Mouse (Mus musculus) midbrain, postnatal 0 days (tissue): ENCODE results near the gene Espn. TPM values are rescaled to one million over a fixed set of nuclear protein-coding genes. Genes with fewer than 3 reads are reported as not detected.
A peak's percentile ranks its signal among the peaks of the same experiment; 100 is the strongest.

Source experiments
- ATAC-seq: fragments of 200-750 bp; cut with Nextera tagmentation; 2 replicates; pipeline ENCODE4 v1.8.0; 2017; ENCODE audit warnings: moderate number of reproducible peaks, mild to moderate bottlenecking, moderate TSS enrichment, moderate library complexity; ENCODE audit not compliant: low FRiP score
- DNase-seq: peaks from one replicate; pipeline ENCODE4 v3.0.0-alpha.2; 2015; ENCODE audit warnings: low spot score
- H3K27ac ChIP-seq: fragments of 300-500 bp; sonication (generic); 2 replicates; pipeline ENCODE4 v1.5.1; 2014; ENCODE audit warnings: low read depth, mild to moderate bottlenecking, low read length, mixed read lengths
- H3K27me3 ChIP-seq: fragments of 300-500 bp; sonication (generic); 2 replicates; pipeline ENCODE4 v1.6.1; 2014; ENCODE audit warnings: low read length, control low read depth, mixed read lengths; ENCODE audit not compliant: insufficient read depth
- H3K36me3 ChIP-seq: fragments of 300-500 bp; sonication (generic); 2 replicates; pipeline ENCODE4 v1.6.1; 2014; ENCODE audit warnings: low read length, control low read depth, mixed read lengths; ENCODE audit not compliant: insufficient read depth
- H3K4me1 ChIP-seq: fragments of 300-500 bp; sonication (generic); 2 replicates; pipeline ENCODE4 v1.6.1; 2014; ENCODE audit warnings: mild to moderate bottlenecking, control low read depth, antibody characterized with exemption, low read length, mixed read lengths; ENCODE audit not compliant: insufficient read depth
- H3K4me2 ChIP-seq: fragments of 300-500 bp; sonication (generic); 2 replicates; pipeline ENCODE4 v1.6.1; 2014; ENCODE audit warnings: low read depth, mild to moderate bottlenecking, low read length, mixed read lengths; ENCODE audit not compliant: poor library complexity, severe bottlenecking
- H3K4me3 ChIP-seq: fragments of 300-500 bp; sonication (generic); 2 replicates; pipeline ENCODE4 v1.5.1; 2014; ENCODE audit warnings: low read depth, mild to moderate bottlenecking, low read length, moderate library complexity
- H3K9ac ChIP-seq: fragments of 300-500 bp; sonication (generic); replicated peaks from 2 replicates; pipeline ENCODE4 v1.6.1; 2014; ENCODE audit warnings: mild to moderate bottlenecking, low read length, moderate library complexity, mixed read lengths; ENCODE audit not compliant: poor library complexity, severe bottlenecking
- H3K9me3 ChIP-seq: fragments of 300-500 bp; sonication (generic); 2 replicates; pipeline ENCODE4 v1.6.1; 2016; ENCODE audit warnings: low read length, control low read depth
- CTCF ChIP-seq: IDR thresholded peaks from 2 replicates; pipeline ENCODE4 v1.5.1; 2016; ENCODE audit warnings: antibody characterized with exemption, mild to moderate bottlenecking
- WGBS: fragments of 180-500 bp; shearing (Covaris S2); extraction: QIAGEN DNeasy Blood & Tissue Kit; methylation state at CpG from one replicate; pipeline ENCODE4 v1.1.7; 2014; 5-methylcytosine and 5-hydroxymethylcytosine counted together
- polyA plus RNA-seq: library from polyadenylated mRNA; unstranded; fragments of >200 nt; fragmentation: Nextera tagmentation; extraction: Ambion mirVana; gene quantifications from 2 replicates; pipeline ENCODE4 v1.2.1, GENCODE M21; 2015
- total RNA-seq: library from RNA; depleted of rRNA; stranded (reverse); fragments of >200 nt; gene quantifications from 2 replicates; pipeline ENCODE4 v1.2.3, GENCODE M21; 2014; rRNA removed

Gene Espn
- total and polyA plus RNA-seq, 2 experiments from 2014 or later = 0.22 to 0.53 TPM

DNA sequence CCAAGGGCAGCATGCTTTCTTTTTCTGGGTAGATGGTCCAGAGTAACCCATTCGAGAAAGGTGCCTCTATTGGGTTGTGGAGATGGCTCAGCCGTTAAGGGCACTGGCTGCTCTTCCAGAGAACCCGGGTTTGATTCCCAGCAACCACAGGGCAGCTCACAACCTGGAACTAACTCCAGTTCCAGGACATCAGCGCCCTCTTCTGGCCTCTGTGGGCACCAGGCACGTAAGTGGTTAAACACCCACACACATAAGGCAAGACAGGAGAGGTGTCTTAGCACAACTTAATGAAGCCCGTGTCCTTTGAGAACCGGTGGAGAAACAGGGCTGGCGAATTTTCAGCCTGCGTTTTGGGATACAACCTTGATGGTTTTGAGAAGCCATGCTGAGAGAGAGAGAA lies 77.6 kb downstream of the Espn start:
- Histone ChIP-seq H3K9ac (no peak overlapping the region), H3K4me1 (no peaks in the 10 kb centered on the region), H3K27ac (no peak overlapping the region), H3K4me3 (no peak overlapping the region), H3K27me3 (no peaks in the 10 kb centered on the region), H3K4me2 (no peak overlapping the region), H3K9me3 (no peaks in the 10 kb centered on the region), H3K36me3 (no peaks in the 10 kb centered on the region)
- 87% methylated on average over 9 of the region's 9 CpGs for WGBS
- peak; percentile 19 for TF ChIP-seq CTCF
- DNase-seq (no peak), ATAC-seq (no peak)

DNA sequence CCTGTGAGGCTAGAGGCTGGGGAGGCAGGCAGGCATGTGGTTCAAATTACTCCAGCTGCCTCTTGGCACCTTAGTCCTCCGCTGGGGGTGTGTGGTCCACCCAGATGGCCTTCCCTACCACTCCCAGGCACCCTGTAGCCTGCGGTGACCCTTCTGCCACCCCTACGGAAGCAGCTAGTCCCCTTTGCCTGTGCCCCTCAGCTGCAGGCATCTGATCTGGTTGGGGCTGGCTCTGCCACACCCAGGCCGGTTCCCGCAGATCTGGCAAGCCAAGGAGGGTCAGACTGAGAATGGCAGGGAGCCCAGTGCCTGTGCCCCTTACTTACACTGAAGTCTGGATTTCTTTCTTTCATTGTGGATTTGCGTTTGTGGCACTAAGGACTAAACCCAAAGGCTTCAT lies 78.5 kb downstream of the Espn start:
- no peak for ATAC-seq
- Histone ChIP-seq H3K9ac (no peak overlapping the region), H3K9me3 (no peaks in the 10 kb centered on the region), H3K27me3 (no peaks in the 10 kb centered on the region), H3K4me1 (no peaks in the 10 kb centered on the region), H3K27ac (no peak overlapping the region), H3K4me2 (no peak overlapping the region), H3K36me3 (no peaks in the 10 kb centered on the region), H3K4me3 (no peak overlapping the region)
- 80% methylated on average over 6 of the region's 6 CpGs for WGBS
- DNase-seq = no peak
- TF ChIP-seq CTCF = no peak

DNA sequence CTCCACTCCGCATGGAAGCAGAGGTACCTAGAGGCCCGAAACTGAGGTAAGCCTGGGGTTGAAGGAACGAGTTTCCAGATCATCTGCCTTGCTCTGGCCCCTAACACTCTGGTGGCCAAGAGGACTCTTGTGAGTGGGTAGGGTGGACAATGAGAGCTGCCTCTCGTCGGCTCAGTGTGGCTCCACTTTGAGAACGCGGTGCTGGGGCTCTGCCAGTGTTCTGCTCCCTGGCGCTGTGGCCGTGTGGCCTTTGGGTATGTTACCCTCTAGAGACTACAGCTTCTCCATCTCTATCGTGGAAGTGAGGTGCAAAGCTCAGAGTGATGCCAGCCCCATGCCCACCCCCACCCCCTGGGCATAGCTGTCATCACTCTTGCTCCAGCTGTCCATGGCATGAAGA lies 79.5 kb downstream of the Espn start:
- no peak overlapping the region for H3K9ac ChIP-seq
- 52% methylated on average over 10 of the region's 10 CpGs for WGBS
- H3K4me1 ChIP-seq = no peaks in the 10 kb centered on the region
- no peak overlapping the region for H3K4me2 ChIP-seq
- no peaks in the 10 kb centered on the region for H3K36me3 ChIP-seq
- no peak for ATAC-seq
- H3K4me3 ChIP-seq = no peak overlapping the region
- H3K9me3 ChIP-seq = no peaks in the 10 kb centered on the region
- no peak for TF ChIP-seq CTCF
- no peak overlapping the region for H3K27ac ChIP-seq
- DNase-seq = no peak
- H3K27me3 ChIP-seq = no peaks in the 10 kb centered on the region

DNA sequence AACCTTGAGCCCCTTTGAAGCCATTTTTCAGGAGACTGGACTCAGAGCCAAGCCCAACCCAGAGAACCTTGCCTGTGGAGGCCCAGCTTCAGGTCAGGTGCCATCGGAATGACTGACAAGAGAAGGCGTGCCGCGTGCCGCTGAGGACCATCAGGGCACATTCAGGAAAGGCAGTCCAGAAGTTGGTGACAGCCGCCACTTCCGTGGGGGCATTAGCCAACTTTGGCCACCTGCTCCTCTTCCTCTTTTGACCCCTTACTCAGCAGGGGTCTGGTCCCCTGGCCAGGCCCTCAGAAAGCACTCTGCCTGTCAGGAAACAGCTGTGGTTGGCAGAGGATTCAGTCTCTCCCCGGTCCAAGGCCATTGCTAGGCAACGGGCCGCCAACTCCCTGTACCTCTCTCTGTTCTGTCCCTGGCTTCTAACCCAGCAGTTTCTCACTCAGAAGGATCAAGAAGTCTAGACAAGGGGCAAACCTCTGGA lies 80.0 kb downstream of the Espn start, which contains the start of gene Plekhg5:
TSS of gene Plekhg5 (plus strand) at position 378 of the 481 bp plus-strand sequence.
- Histone ChIP-seq H3K36me3 (no peaks in the 10 kb centered on the region), H3K9ac (no peak within 1 kb of the TSS; the same call in 1 of the 2 replicates), H3K4me1 (no peaks in the 10 kb centered on the region), H3K9me3 (no peaks in the 10 kb centered on the region), H3K27ac (no peak within 1 kb of the TSS), H3K4me2 (no peak within 1 kb of the TSS), H3K4me3 (no peak within 1 kb of the TSS), H3K27me3 (no peaks in the 10 kb centered on the region)
- WGBS = 46% methylated on average over 10 of the region's 10 CpGs
- ATAC-seq (no peak), DNase-seq (peak; percentile 70)
- no peak for TF ChIP-seq CTCF

DNA sequence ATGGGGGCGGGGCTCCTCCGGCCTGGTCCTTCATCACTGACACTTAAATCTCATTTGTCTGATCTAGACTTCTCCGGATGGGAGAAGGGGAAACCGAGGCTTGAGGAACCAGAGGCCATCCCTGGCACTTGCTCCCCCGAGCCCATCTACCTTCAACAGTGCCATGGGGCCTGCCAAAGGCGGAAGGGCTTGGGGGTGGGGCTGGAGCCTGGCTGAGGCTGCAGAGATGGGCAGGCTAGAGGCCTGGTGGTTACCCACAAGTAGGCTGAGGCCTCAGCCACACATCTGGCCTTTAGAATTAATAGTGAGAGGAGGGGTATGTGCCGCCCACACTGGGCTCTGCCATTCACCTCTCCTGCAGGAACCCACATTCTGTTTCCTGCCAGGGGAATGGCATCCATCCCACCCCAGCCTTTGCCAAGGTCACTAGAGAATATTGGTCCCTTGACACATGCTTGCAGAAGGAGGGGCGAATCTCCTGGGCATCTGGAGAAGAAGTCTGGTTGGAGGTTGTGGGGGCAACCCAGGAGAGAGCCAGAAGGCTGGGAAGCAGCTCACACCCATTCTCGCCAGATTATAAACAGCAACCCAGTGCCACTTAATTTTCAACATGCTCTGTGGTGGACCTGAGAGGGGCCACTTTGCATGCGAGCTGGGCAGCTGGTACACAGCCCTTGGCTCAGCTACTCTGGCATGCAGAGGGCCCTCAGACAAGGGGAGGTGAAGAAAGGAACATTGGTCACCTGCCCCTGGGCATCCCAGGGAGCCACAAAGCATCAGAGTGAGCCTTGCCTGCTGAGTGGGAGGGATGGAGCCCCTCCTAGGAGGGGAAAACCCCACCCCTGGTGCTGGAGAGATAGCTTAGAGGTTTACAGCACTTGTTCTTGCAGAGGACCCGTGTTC lies 81.4 kb downstream of the Espn start:
- WGBS = 78% methylated on average over 11 of the region's 11 CpGs
- Histone ChIP-seq H3K9me3 (no peaks in the 10 kb centered on the region), H3K36me3 (no peaks in the 10 kb centered on the region), H3K27me3 (no peaks in the 10 kb centered on the region), H3K4me3 (no peak overlapping the region), H3K4me2 (no peak overlapping the region), H3K27ac (no peak overlapping the region), H3K9ac (no peak overlapping the region), H3K4me1 (no peaks in the 10 kb centered on the region)
- no peak for DNase-seq
- no peak for ATAC-seq
- TF ChIP-seq CTCF = no peak

Other genes with a start within 250 kb of the Espn start
- 83.2 and 88.5 TPM in 2 replicates for gene Dnajc11, start 218.7 kb downstream of the Espn start, total RNA-seq
- gene Dnajc11, start 218.7 kb downstream of the Espn start, polyA plus RNA-seq = 73.7 and 75.9 TPM in 2 replicates
- gene Thap3, start 163.4 kb downstream of the Espn start, total RNA-seq = 13.8 and 21.1 TPM in 2 replicates
- gene Thap3, start 163.4 kb downstream of the Espn start, polyA plus RNA-seq = 42.7 and 45.7 TPM in 2 replicates
- gene Phf13, start 156.1 kb downstream of the Espn start, total RNA-seq = 17.2 and 18.3 TPM in 2 replicates
- 16.6 and 17.1 TPM in 2 replicates for gene Phf13, start 156.1 kb downstream of the Espn start, polyA plus RNA-seq
- gene Klhl21, start 143.6 kb downstream of the Espn start, total RNA-seq = 9.0 and 13.2 TPM in 2 replicates
- 3.5 and 4.1 TPM in 2 replicates for gene Klhl21, start 143.6 kb downstream of the Espn start, polyA plus RNA-seq
- 7.8 and 8.9 TPM in 2 replicates for gene Zbtb48, start 124.7 kb downstream of the Espn start, total RNA-seq
- 17.0 and 20.6 TPM in 2 replicates for gene Zbtb48, start 124.7 kb downstream of the Espn start, polyA plus RNA-seq
- 0.11 and 1.5 TPM in 2 replicates for gene Tas1r1, start 113.8 kb downstream of the Espn start, total RNA-seq
- gene Tas1r1, start 113.8 kb downstream of the Espn start, polyA plus RNA-seq = 1.6 TPM in 2 replicates
- 22.5 and 27.4 TPM in 2 replicates for gene Nol9, start 113.0 kb downstream of the Espn start, total RNA-seq
- 17.5 and 19.0 TPM in 2 replicates for gene Nol9, start 113.0 kb downstream of the Espn start, polyA plus RNA-seq
- 17.6 and 33.5 TPM in 2 replicates for gene Plekhg5, start 79.9 kb downstream of the Espn start, total RNA-seq
- gene Plekhg5, start 79.9 kb downstream of the Espn start, polyA plus RNA-seq = 13.0 and 15.1 TPM in 2 replicates
- 0.99 and 2.0 TPM in 2 replicates for gene Tnfrsf25, start 36.4 kb downstream of the Espn start, total RNA-seq
- 0.38 and 0.49 TPM in 2 replicates for gene Tnfrsf25, start 36.4 kb downstream of the Espn start, polyA plus RNA-seq
- not detected in 2 replicates for gene Hes2, start 6.5 kb upstream of the Espn start, total RNA-seq
- not detected in 2 replicates for gene Hes2, start 6.5 kb upstream of the Espn start, polyA plus RNA-seq
- 228 and 259 TPM in 2 replicates for gene Acot7, start 25.8 kb upstream of the Espn start, total RNA-seq
- 510 and 544 TPM in 2 replicates for gene Acot7, start 25.8 kb upstream of the Espn start, polyA plus RNA-seq
- 138 and 149 TPM in 2 replicates for gene Gpr153, start 121.9 kb upstream of the Espn start, total RNA-seq
- gene Gpr153, start 121.9 kb upstream of the Espn start, polyA plus RNA-seq = 20.1 and 21.2 TPM in 2 replicates
- not detected in 2 replicates for gene Hes3, start 139.3 kb upstream of the Espn start, total RNA-seq
- gene Hes3, start 139.3 kb upstream of the Espn start, polyA plus RNA-seq = 0.19 and 0.36 TPM in 2 replicates
- gene Icmt, start 144.9 kb upstream of the Espn start, total RNA-seq = 34.6 and 38.9 TPM in 2 replicates
- 15.7 and 17.9 TPM in 2 replicates for gene Icmt, start 144.9 kb upstream of the Espn start, polyA plus RNA-seq
- gene Rnf207, start 166.6 kb upstream of the Espn start, total RNA-seq = 7.6 and 15.2 TPM in 2 replicates
- gene Rnf207, start 166.6 kb upstream of the Espn start, polyA plus RNA-seq = 7.2 and 8.8 TPM in 2 replicates
- 177 and 203 TPM in 2 replicates for gene Rpl22, start 173.4 kb upstream of the Espn start, total RNA-seq
- 125 and 148 TPM in 2 replicates for gene Rpl22, start 173.4 kb upstream of the Espn start, polyA plus RNA-seq
- 95.0 and 98.6 TPM in 2 replicates for gene Chd5, start 186.3 kb upstream of the Espn start, total RNA-seq
- 77.6 and 107 TPM in 2 replicates for gene Chd5, start 186.3 kb upstream of the Espn start, polyA plus RNA-seq